Mouse (Mus musculus) neural tube, embryonic 12.5 days (tissue): ENCODE measurements around the gene Lrrn3. TPM values are rescaled to one million over a fixed set of nuclear protein-coding genes. Genes with fewer than 3 reads are reported as not detected.

Experiments used
- ATAC-seq: fragments of 200-750 bp; cut with Nextera tagmentation; 2 replicates; pipeline ENCODE4 v1.8.0; 2017; ENCODE audit warnings: low read depth, mild to moderate bottlenecking, moderate TSS enrichment, moderate library complexity; ENCODE audit not compliant: low FRiP score
- H3K27ac ChIP-seq: fragments of 300-500 bp; sonication (generic); 2 replicates; pipeline ENCODE4 v1.5.1; 2016
- H3K27me3 ChIP-seq: fragments of 300-500 bp; sonication (generic); replicated peaks from 2 replicates; pipeline ENCODE4 v1.6.1; 2016; ENCODE audit warnings: mild to moderate bottlenecking
- H3K36me3 ChIP-seq: fragments of 300-500 bp; sonication (generic); 2 replicates; pipeline ENCODE4 v1.6.1; 2016; ENCODE audit warnings: mild to moderate bottlenecking
- H3K4me1 ChIP-seq: fragments of 300-500 bp; sonication (generic); 2 replicates; pipeline ENCODE4 v1.6.1; 2016
- H3K4me2 ChIP-seq: fragments of 300-500 bp; sonication (generic); replicated peaks from 2 replicates; pipeline ENCODE4 v1.6.1; 2016; ENCODE audit warnings: mild to moderate bottlenecking
- H3K4me3 ChIP-seq: fragments of 300-500 bp; sonication (generic); 2 replicates; pipeline ENCODE4 v1.5.1; 2016
- H3K9ac ChIP-seq: fragments of 300-500 bp; sonication (generic); 2 replicates; pipeline ENCODE4 v1.6.1; 2016; ENCODE audit warnings: mild to moderate bottlenecking
- H3K9me3 ChIP-seq: fragments of 300-500 bp; sonication (generic); 2 replicates; pipeline ENCODE4 v1.6.1; 2016; ENCODE audit warnings: mild to moderate bottlenecking
- WGBS: fragments of 180-500 bp; shearing (Covaris S2); methylation state at CpG from one replicate; pipeline ENCODE4 v1.1.7; 2016; 5-methylcytosine and 5-hydroxymethylcytosine counted together
- polyA plus RNA-seq: library from polyadenylated mRNA; unstranded; fragments of >200 nt; fragmentation: Nextera tagmentation; extraction: Ambion mirVana; gene quantifications from 2 replicates; pipeline ENCODE4 v1.2.1, GENCODE M21; 2016

Gene Lrrn3
- polyA plus RNA-seq, 1 experiment from 2014 or later: 76.7 TPM

- WGBS: 19% methylated on average over 16 of the region's 16 CpGs
- Histone ChIP-seq H3K36me3 (no peaks in the 10 kb centered on the region), H3K9me3 (no peaks in the 10 kb centered on the region), H3K4me3 (peak overlapping the region; percentile 46), H3K4me1 (0 out of 2 replicates have a peak, but pooled peaks cover 3% of the 10 kb centered on the region), H3K27ac (peak overlapping the region; percentile 79), H3K9ac (peak overlapping the region; percentile 67), H3K4me2 (peak overlapping the region; percentile 63), H3K27me3 (no peaks in the 10 kb centered on the region)
- ATAC-seq: peak; percentile 71
Measured at GRCm38 (mm10) chr12:41484689-41485511, 1.3 kb downstream of the Lrrn3 start.

- 17% methylated on average over 23 of the region's 23 CpGs for WGBS
- H3K9ac ChIP-seq: peak overlapping the region; percentile 67
- H3K9me3 ChIP-seq: no peaks in the 10 kb centered on the region
- 0 out of 2 replicates have a peak, but pooled peaks cover 3% of the 10 kb centered on the region for H3K4me1 ChIP-seq
- peak overlapping the region; percentile 63 for H3K4me2 ChIP-seq
- H3K4me3 ChIP-seq: peak overlapping the region; percentile 46
- no peaks in the 10 kb centered on the region for H3K36me3 ChIP-seq
- H3K27ac ChIP-seq: peak overlapping the region; percentile 37; the same call in 1 of the 2 replicates
- ATAC-seq: no peak
- no peaks in the 10 kb centered on the region for H3K27me3 ChIP-seq
Measured at GRCm38 (mm10) chr12:41483593-41484451, 2.4 kb downstream of the Lrrn3 start.

- Histone ChIP-seq H3K4me1 (0 out of 2 replicates have a peak, but pooled peaks cover 3% of the 10 kb centered on the region), H3K36me3 (no peaks in the 10 kb centered on the region), H3K27ac (peak overlapping the region; percentile 37; the same call in 1 of the 2 replicates), H3K9ac (peak overlapping the region; percentile 67), H3K9me3 (no peaks in the 10 kb centered on the region), H3K4me3 (peak overlapping the region; percentile 46), H3K27me3 (no peaks in the 10 kb centered on the region), H3K4me2 (peak overlapping the region; percentile 63)
- 85% methylated on average over 5 of the region's 5 CpGs for WGBS
- ATAC-seq: no peak
Measured at GRCm38 (mm10) chr12:41483091-41483592, 3.1 kb downstream of the Lrrn3 start.

GRCm38 (mm10) chr12:41481486-41481885 is 4.7 kb downstream of the Lrrn3 start:
- Histone ChIP-seq H3K27me3 (no peaks in the 10 kb centered on the region), H3K9me3 (no peaks in the 10 kb centered on the region), H3K4me1 (0 out of 2 replicates have a peak, but pooled peaks cover 3% of the 10 kb centered on the region), H3K36me3 (no peaks in the 10 kb centered on the region), H3K27ac (no peak overlapping the region), H3K4me2 (no peak overlapping the region), H3K4me3 (no peak overlapping the region), H3K9ac (no peak overlapping the region)
- 72% methylated on average over 2 of the region's 2 CpGs for WGBS
- ATAC-seq: no peak

- no peak overlapping the region for H3K9ac ChIP-seq
- H3K4me3 ChIP-seq: no peak overlapping the region
- no peaks in the 10 kb centered on the region for H3K9me3 ChIP-seq
- H3K36me3 ChIP-seq: no peaks in the 10 kb centered on the region
- H3K4me1 ChIP-seq: no peaks in the 10 kb centered on the region
- no peak overlapping the region for H3K4me2 ChIP-seq
- H3K27me3 ChIP-seq: no peaks in the 10 kb centered on the region
- no peak overlapping the region for H3K27ac ChIP-seq
- ATAC-seq: no peak
- 60% methylated on average over 6 of the region's 6 CpGs for WGBS
Measured at GRCm38 (mm10) chr12:41469096-41469801, 17.0 kb downstream of the Lrrn3 start.

- Histone ChIP-seq H3K27me3 (no peaks in the 10 kb centered on the region), H3K4me2 (no peak overlapping the region), H3K4me3 (no peak overlapping the region), H3K27ac (no peak overlapping the region), H3K4me1 (no peaks in the 10 kb centered on the region), H3K36me3 (no peaks in the 10 kb centered on the region), H3K9ac (no peak overlapping the region), H3K9me3 (no peaks in the 10 kb centered on the region)
- WGBS: 88% methylated on average over 3 of the region's 3 CpGs
- ATAC-seq: no peak
Measured at GRCm38 (mm10) chr12:41468374-41468991, 17.7 kb downstream of the Lrrn3 start.

- H3K4me3 ChIP-seq: no peak overlapping the region
- H3K4me2 ChIP-seq: no peak overlapping the region
- no peaks in the 10 kb centered on the region for H3K27me3 ChIP-seq
- H3K36me3 ChIP-seq: no peaks in the 10 kb centered on the region
- no peak overlapping the region for H3K9ac ChIP-seq
- 52% methylated on average over 4 of the region's 4 CpGs for WGBS
- no peak for ATAC-seq
- no peaks in the 10 kb centered on the region for H3K9me3 ChIP-seq
- H3K4me1 ChIP-seq: no peaks in the 10 kb centered on the region
- H3K27ac ChIP-seq: no peak overlapping the region
Measured at GRCm38 (mm10) chr12:41438446-41438845, 47.8 kb downstream of the Lrrn3 start.

- H3K9ac ChIP-seq: no peak overlapping the region
- ATAC-seq: no peak
- H3K4me1 ChIP-seq: no peaks in the 10 kb centered on the region
- H3K27me3 ChIP-seq: no peaks in the 10 kb centered on the region
- no peak overlapping the region for H3K4me2 ChIP-seq
- no peaks in the 10 kb centered on the region for H3K36me3 ChIP-seq
- H3K9me3 ChIP-seq: no peaks in the 10 kb centered on the region
- H3K27ac ChIP-seq: no peak overlapping the region
- H3K4me3 ChIP-seq: no peak overlapping the region
- 78% methylated on average over 5 of the region's 5 CpGs for WGBS
Measured at GRCm38 (mm10) chr12:41436206-41436985, 49.8 kb downstream of the Lrrn3 start.

GRCm38 (mm10) chr12:41428806-41429205 is 57.4 kb downstream of the Lrrn3 start:
- ATAC-seq: no peak
- Histone ChIP-seq H3K9ac (no peak overlapping the region), H3K36me3 (no peaks in the 10 kb centered on the region), H3K4me1 (no peaks in the 10 kb centered on the region), H3K4me3 (no peak overlapping the region), H3K9me3 (no peaks in the 10 kb centered on the region), H3K4me2 (no peak overlapping the region), H3K27ac (no peak overlapping the region), H3K27me3 (no peaks in the 10 kb centered on the region)

GRCm38 (mm10) chr12:41427464-41427863 is 58.8 kb downstream of the Lrrn3 start:
- no peak for ATAC-seq
- Histone ChIP-seq H3K36me3 (no peaks in the 10 kb centered on the region), H3K9me3 (no peaks in the 10 kb centered on the region), H3K4me3 (no peak overlapping the region), H3K27me3 (no peaks in the 10 kb centered on the region), H3K4me1 (no peaks in the 10 kb centered on the region), H3K27ac (no peak overlapping the region), H3K4me2 (no peak overlapping the region), H3K9ac (no peak overlapping the region)
- 48% methylated on average over 5 of the region's 5 CpGs for WGBS
